Mouse (Mus musculus) heart, embryonic 14.5 days (tissue): Measurements from ENCODE around the gene Nxn. TPM values are rescaled to one million over a fixed set of nuclear protein-coding genes. Genes with fewer than 3 reads are reported as not detected.

Experiments
- ATAC-seq: fragments of 200-750 bp; cut with Nextera tagmentation; 2 replicates; pipeline ENCODE4 v1.8.0; 2017; ENCODE audit warnings: low read depth, moderate TSS enrichment; ENCODE audit not compliant: insufficient number of reproducible peaks, insufficient read depth, low FRiP score
- H3K27ac ChIP-seq, 2 experiments: fragments of 200-500 bp in 1 of 2; fragments of 300-500 bp in 1 of 2; sonication (generic) in 1 of 2; replicated peaks in 1 of 2; 2 replicates each; pipeline ENCODE4 v1.5.1; 2012 to 2014; ENCODE audit warnings: low read depth in 2 of 2, low read length in 2 of 2, control low read depth in 1 of 2, mild to moderate bottlenecking in 1 of 2, mixed read lengths in 1 of 2; ENCODE audit not compliant: control insufficient read depth in 1 of 2, insufficient read depth in 1 of 2
- H3K27me3 ChIP-seq: fragments of 300-500 bp; sonication (generic); 2 replicates; pipeline ENCODE4 v1.6.1; 2014; ENCODE audit warnings: mild to moderate bottlenecking, low read length, control low read depth; ENCODE audit not compliant: control insufficient read depth, insufficient read depth
- H3K36me3 ChIP-seq: fragments of 300-500 bp; sonication (generic); 2 replicates; pipeline ENCODE4 v1.6.1; 2014; ENCODE audit warnings: mild to moderate bottlenecking, control low read depth, low read length, mixed read lengths; ENCODE audit not compliant: control insufficient read depth, insufficient read depth
- H3K4me1 ChIP-seq, 2 experiments: fragments of 200-500 bp in 1 of 2; fragments of 300-500 bp in 1 of 2; sonication (generic) in 1 of 2; 2 replicates each; pipeline ENCODE4 v1.6.1; 2012 to 2014; ENCODE audit warnings: low read length in 2 of 2, control low read depth in 1 of 2, mixed read lengths in 1 of 2; ENCODE audit not compliant: control insufficient read depth in 2 of 2, insufficient read depth in 2 of 2
- H3K4me2 ChIP-seq: fragments of 300-500 bp; sonication (generic); 2 replicates; pipeline ENCODE4 v1.6.1; 2014; ENCODE audit warnings: mild to moderate bottlenecking, low read length
- H3K4me3 ChIP-seq, 2 experiments: fragments of 200-500 bp in 1 of 2; fragments of 300-500 bp in 1 of 2; sonication (generic) in 1 of 2; 2 replicates each; pipeline ENCODE4 v1.5.1; 2012 to 2014; ENCODE audit warnings: low read length in 2 of 2, mild to moderate bottlenecking in 2 of 2, control low read depth in 1 of 2, low read depth in 1 of 2, moderate library complexity in 1 of 2; ENCODE audit not compliant: control insufficient read depth in 1 of 2, insufficient read depth in 1 of 2
- H3K9ac ChIP-seq: fragments of 300-500 bp; sonication (generic); 2 replicates; pipeline ENCODE4 v1.6.1; 2014; ENCODE audit warnings: mild to moderate bottlenecking, low read length
- H3K9me3 ChIP-seq: fragments of 300-500 bp; sonication (generic); 2 replicates; pipeline ENCODE4 v1.6.1; 2016; ENCODE audit warnings: low read length, control low read depth; ENCODE audit not compliant: control insufficient read depth
- WGBS: fragments of 180-500 bp; shearing (Covaris S2); extraction: QIAGEN DNeasy Blood & Tissue Kit; methylation state at CpG from one replicate; pipeline ENCODE4 v1.1.7; 2014; 5-methylcytosine and 5-hydroxymethylcytosine counted together
- polyA plus RNA-seq: library from polyadenylated mRNA; unstranded; fragments of >200 nt; fragmentation: Nextera tagmentation; extraction: Ambion mirVana; gene quantifications from 2 replicates; pipeline ENCODE4 v1.2.1, GENCODE M21; 2014

Gene Nxn
- polyA plus RNA-seq, 1 experiment from 2014 or later, result 26.8 TPM

DNA sequence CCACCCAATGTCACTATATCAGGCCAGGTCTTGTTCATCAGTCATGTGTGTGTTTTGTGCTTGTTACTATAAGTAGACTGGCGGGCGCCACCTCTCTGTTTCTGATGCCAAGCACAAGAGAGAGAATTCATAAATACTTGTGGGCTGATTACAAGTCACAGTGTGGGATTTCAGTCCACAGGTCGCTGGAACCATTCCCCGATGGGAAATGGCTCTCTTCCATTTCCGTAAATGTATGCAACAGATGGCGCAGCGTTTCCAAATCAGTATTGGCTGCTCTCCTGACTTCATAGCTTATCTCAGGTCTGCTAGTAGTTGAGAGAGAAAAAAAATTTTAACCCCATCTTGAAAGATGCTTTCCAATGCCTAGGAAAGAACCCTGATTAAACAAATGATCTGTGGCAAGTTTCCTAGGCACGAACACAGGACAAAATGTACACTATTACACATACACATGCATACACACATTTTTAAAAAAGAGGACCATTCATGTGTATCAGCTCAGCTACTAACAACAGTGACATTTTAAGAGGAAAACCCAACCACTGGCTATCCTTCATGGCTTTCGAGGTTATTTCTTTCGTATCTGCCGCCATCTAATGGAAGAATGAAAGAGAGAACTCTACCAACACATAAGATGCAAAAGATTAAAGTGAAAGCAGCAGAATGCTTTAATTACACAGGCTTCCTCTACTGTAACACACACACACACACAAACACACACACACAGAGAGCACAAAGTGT is 819 bp upstream of the Nxn start:
- Histone ChIP-seq H3K4me3 (peak overlapping the region in 1 of 2 experiments; percentile 94; a peak in 3 of 4 replicates), H3K9me3 (no peaks in the 10 kb centered on the region), H3K36me3 (no peaks in the 10 kb centered on the region), H3K4me2 (peak overlapping the region; percentile 79), H3K27ac (peak overlapping the region; percentile 49 to 89), H3K4me1 (peaks cover 0 to 8% of the 10 kb centered on the region in 2 experiments; a peak in 1 of 4 replicates), H3K9ac (peak overlapping the region; percentile 93; the same call in 1 of the 2 replicates), H3K27me3 (no peaks in the 10 kb centered on the region; the same call in 1 of the 2 replicates)
- 3% methylated on average over 11 of the region's 11 CpGs for WGBS
- peak; percentile 32; the same call in 1 of the 2 replicates for ATAC-seq

DNA sequence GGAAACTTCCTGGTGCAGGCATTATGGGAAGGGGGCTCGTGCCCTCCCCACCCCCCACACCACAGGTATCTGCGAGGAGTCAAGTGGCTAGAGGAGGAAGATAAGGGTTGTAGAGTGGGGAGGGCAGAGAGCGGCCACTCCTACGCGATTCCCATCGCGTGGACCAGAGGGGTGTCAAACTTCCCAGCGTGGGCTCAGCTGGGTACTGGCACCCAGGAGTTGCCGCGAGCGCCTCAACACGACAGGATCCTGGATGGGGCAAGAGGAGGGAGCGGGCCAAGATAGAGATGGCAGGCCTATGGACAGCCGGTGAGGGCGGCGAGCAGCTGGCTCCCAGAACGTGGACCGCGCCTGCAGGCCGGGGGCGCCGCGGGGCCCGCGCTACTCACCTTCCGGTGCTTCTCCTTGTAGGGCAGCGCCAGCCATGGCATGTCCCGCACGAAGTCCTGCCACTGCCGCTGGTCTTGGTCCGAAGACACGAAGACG is 585 bp downstream of the Nxn start:
- peaks cover 0 to 8% of the 10 kb centered on the region in 2 experiments; a peak in 1 of 4 replicates for H3K4me1 ChIP-seq
- H3K27ac ChIP-seq, result peak overlapping the region; percentile 72 to 89
- under 1% methylated on average over 33 of the region's 33 CpGs for WGBS
- peak overlapping the region; percentile 94 to 97 for H3K4me3 ChIP-seq
- H3K9me3 ChIP-seq, result no peaks in the 10 kb centered on the region
- no peaks in the 10 kb centered on the region; the same call in 1 of the 2 replicates for H3K27me3 ChIP-seq
- peak; percentile 56 for ATAC-seq
- H3K4me2 ChIP-seq, result peak overlapping the region; percentile 79
- peak overlapping the region; percentile 93 for H3K9ac ChIP-seq
- no peaks in the 10 kb centered on the region for H3K36me3 ChIP-seq

DNA sequence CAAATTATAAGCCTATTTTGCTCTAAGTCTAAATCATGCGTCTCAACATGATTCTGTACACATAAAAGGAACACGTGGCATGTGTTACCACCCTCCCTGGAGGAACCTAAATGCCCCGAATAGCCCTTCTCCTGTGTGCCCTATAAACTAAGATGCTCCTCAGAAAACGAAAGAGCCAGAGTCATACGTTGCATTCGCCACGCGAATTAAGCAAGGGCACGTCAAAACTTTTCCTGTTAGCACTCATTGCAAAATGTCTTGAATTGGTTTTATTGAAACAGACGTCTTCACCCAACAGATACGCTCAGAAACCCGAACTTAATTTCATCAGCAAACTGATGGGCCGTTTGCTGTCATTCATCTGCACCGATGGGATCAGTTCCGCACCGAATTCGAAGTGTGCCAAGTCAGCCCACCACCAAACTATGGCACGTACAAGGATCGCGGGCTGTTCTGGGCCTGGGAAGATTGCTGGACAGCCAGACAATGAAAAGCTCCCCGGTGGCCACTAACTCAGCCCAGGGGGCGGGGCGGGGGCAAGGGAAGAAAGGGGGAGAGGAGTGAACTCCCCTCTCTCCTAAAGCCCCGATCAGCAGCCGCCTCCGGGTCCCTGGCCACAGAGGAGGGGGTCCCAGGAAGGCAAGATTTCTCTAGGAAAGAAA is 1.2 kb downstream of the Nxn start:
- H3K9ac ChIP-seq, result peak overlapping the region; percentile 93
- WGBS, result 2% methylated on average over 25 of the region's 26 CpGs
- no peaks in the 10 kb centered on the region for H3K9me3 ChIP-seq
- H3K4me3 ChIP-seq, result peak overlapping the region; percentile 94 to 97
- ATAC-seq, result peak; percentile 18; the same call in 1 of the 2 replicates
- no peaks in the 10 kb centered on the region; the same call in 1 of the 2 replicates for H3K27me3 ChIP-seq
- peak overlapping the region; percentile 79 for H3K4me2 ChIP-seq
- H3K4me1 ChIP-seq, result peaks cover 0 to 8% of the 10 kb centered on the region in 2 experiments; a peak in 1 of 4 replicates
- peak overlapping the region; percentile 72 to 89 for H3K27ac ChIP-seq
- H3K36me3 ChIP-seq, result no peaks in the 10 kb centered on the region

DNA sequence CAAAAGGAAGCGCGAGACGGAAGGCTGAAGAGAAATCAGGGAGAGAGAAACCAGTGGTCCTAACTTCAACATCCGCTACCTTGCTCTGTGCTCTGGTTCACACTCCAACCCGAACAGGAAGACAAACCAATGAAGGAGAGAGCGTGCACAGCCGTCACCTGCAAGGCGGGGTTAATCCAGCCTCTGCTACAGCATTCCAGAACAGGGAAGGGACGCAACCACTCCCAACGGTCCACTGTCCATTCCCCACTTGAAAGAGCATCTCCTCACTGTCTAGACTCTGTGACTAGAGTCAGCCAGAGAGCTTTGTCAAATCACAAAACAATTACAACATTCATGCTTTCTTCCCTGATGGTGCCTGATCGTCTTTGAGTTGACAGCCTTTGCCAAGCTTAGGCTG is 5.9 kb downstream of the Nxn start:
- Histone ChIP-seq H3K9ac (no peak overlapping the region), H3K4me1 (peaks cover 0 to 2% of the 10 kb centered on the region in 2 experiments; a peak in 2 of 4 replicates), H3K36me3 (0 out of 2 replicates have a peak, but pooled peaks cover 6% of the 10 kb centered on the region), H3K27ac (no peak overlapping the region), H3K4me2 (no peak overlapping the region), H3K27me3 (no peaks in the 10 kb centered on the region), H3K4me3 (no peak overlapping the region), H3K9me3 (no peaks in the 10 kb centered on the region)
- WGBS, result 84% methylated on average over 11 of the region's 11 CpGs
- ATAC-seq, result no peak

DNA sequence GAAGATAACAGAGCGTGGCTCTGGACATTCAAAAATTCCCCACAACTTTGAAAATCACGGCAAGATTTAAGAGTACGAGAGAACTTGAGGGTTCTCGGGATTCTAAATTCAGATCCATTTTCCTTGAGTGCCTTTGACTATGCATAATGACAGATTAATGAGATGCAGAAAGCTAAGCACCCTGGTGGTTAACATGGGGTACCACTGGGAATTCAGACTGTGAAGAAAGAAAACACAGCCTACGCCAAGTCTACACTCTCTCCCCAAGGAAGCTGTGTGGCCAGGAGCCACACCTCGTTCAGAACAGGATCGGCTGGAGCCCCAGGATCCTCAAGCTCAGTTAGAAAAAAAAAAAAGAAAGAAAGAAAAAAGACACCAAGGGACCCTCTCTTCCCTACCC is 6.4 kb downstream of the Nxn start:
- WGBS, result 82% methylated on average over 7 of the region's 7 CpGs
- no peak overlapping the region for H3K27ac ChIP-seq
- 0 out of 2 replicates have a peak, but pooled peaks cover 6% of the 10 kb centered on the region for H3K36me3 ChIP-seq
- no peak overlapping the region for H3K4me3 ChIP-seq
- no peak overlapping the region for H3K9ac ChIP-seq
- ATAC-seq, result no peak
- H3K4me1 ChIP-seq, result peaks cover 0 to 2% of the 10 kb centered on the region in 2 experiments; a peak in 2 of 4 replicates
- no peaks in the 10 kb centered on the region for H3K9me3 ChIP-seq
- no peaks in the 10 kb centered on the region for H3K27me3 ChIP-seq
- H3K4me2 ChIP-seq, result no peak overlapping the region

DNA sequence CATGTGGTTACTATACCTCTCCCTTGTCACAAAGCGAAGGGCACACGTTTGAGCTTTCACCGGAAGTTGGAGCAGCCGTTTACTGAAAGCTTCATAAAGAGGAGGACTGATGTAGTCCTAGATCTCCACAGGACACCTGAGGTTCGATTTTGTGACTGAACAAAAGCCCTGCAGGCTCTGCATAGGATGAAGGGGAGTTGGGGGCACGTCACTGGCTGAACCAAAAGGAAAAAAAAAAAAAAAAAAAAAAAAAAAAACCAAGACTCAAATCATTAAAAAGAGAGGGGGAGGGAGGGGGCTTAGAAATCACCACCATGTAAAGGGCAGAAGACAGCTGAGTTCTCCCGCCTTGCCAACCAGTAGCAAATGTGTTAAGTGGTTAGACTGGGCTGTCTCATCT is 10.2 kb downstream of the Nxn start:
- H3K9ac ChIP-seq, result no peak overlapping the region
- H3K36me3 ChIP-seq, result 0 out of 2 replicates have a peak, but pooled peaks cover 6% of the 10 kb centered on the region
- ATAC-seq, result no peak
- H3K9me3 ChIP-seq, result 0 out of 2 replicates have a peak, but pooled peaks cover 4% of the 10 kb centered on the region
- WGBS, result 72% methylated on average over 7 of the region's 7 CpGs
- no peak overlapping the region for H3K4me3 ChIP-seq
- peaks cover 3 to 6% of the 10 kb centered on the region in 2 experiments; a peak in 2 of 4 replicates for H3K4me1 ChIP-seq
- no peaks in the 10 kb centered on the region for H3K27me3 ChIP-seq
- H3K27ac ChIP-seq, result no peak overlapping the region
- no peak overlapping the region for H3K4me2 ChIP-seq

DNA sequence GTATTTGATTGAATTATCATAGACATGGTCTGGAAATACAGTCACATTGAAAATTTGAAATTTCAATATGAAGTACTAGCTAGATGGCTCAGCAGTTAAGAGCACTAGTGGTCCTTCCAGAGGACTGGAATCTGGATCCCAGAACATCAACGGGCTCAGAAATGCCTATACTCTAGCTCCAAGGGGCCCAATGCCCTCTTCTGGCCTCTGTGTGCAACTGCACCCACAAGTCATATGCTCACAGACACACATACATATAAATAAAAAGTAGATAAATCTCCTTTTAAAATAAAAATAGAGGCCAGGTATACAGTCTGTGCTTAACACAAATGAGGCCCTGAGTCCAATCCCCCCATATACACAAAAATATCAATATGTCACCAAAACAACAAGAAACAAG is 11.8 kb downstream of the Nxn start:
- no peak overlapping the region for H3K9ac ChIP-seq
- no peak for ATAC-seq

More for the DNA sequence above, 11.8 kb downstream of the Nxn start:
- Histone ChIP-seq H3K4me3 (no peak overlapping the region), H3K4me1 (peaks cover 4 to 6% of the 10 kb centered on the region in 2 experiments; a peak in 2 of 4 replicates), H3K27ac (no peak overlapping the region), H3K4me2 (no peak overlapping the region), H3K9me3 (0 out of 2 replicates have a peak, but pooled peaks cover 4% of the 10 kb centered on the region), H3K27me3 (no peaks in the 10 kb centered on the region), H3K36me3 (0 out of 2 replicates have a peak, but pooled peaks cover 6% of the 10 kb centered on the region)
- WGBS, result 91% methylated on average over 1 of the region's 1 CpGs
